Mouse (Mus musculus): ENCODE measurements at regions not wholly inside any gene's neighbourhood (a gene's known extent, or its start where the extent isn't known, plus 50 kb on each side); places are given as distances from the start of the nearest gene placed in this dataset.

DNA sequence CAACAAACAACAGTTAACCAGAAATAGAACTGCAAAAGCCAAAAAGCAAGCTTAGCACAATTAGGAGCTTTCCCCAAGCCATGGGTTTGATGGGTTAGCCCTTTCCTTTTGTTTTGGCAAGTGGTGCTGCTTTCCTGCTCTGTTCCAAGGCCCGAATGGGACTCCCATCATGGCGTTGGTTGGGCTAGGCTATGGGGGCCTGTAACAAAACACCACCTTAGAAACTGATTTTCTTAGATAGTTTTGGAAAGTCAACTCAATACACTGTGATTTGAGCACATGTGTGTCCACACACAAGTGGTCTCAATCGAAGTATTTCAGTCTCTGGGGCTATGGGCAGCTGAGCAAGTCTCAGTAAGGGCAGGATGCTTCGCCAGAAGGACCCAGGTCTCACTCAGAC lies 470.5 kb upstream of the Kif2a start:
- DNase-seq (ENCODE audit: low spot score in 2 of 2): no peak

DNA sequence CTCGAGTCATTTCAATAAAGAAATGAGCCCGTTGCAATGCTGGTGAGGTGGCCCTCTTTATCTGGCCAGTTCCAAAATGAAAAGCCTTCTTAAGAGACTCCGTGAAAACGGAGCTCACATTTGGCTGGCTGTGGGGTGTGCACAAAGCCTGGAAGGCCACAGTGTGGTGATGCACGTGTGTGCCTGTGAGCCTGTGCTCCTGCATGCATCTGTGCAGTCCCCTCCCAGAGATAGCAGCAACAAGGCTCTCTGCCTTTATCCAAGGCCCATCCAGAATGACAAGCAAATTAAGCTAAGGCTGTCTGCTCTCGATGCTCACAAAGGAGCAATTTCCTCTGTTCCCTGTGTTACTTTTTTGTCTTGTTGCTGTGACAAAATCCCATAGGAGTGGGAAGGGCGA lies 469.5 kb upstream of the Kif2a start:
- DNase-seq (ENCODE audit: low spot score in 2 of 2): no peak

DNA sequence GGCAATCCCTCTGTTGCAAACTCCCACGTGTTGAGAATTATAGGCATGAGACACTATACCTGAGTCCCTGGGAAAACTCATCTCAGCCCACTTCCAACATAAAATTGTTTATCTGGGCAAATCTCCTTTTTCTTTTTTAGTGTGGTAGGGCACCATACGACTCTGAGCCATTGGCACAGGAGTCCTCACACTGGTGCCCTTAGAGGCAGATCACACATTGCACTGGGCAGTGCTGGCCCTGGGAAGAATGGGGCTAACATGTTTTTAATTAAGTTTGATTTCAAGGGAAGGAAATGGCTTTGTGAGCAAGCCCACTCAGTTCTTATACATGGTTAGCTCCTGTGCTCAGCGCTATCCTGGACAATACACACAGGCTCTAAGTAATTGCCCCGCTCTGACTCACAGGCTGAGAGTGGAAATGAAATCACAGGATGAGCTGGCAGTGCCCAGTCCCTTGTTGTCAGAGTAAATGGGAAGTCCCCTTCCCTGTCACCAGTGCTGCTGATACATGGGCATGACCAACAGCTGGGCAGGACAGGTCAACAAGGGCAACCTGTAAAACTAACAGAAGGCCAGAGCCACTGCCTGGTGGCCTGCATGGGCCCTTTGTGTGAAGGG lies 463.6 kb upstream of the Kif2a start:
- peak in 1 of 2 experiments; percentile 8 for DNase-seq (ENCODE audit: low spot score in 2 of 2)

DNA sequence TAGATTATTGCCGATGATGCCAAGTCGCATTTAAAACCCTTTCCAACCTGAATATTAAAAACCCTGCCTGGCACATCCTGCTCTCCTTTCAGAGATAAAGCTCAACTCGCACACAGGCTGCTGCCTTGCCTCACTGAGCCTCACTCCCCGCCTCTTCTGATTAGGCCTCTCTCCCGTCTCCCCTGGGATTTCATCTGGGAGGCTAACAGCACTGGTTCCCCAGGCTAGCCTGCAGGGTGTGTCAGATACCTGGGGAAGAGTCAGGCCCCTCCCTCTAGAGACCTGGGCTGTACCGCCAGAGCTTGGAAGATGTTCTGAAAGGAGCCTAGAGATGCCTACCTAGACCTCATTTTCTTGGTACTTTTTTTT lies 462.7 kb upstream of the Kif2a start:
- DNase-seq (ENCODE audit: low spot score in 2 of 2): no peak

DNA sequence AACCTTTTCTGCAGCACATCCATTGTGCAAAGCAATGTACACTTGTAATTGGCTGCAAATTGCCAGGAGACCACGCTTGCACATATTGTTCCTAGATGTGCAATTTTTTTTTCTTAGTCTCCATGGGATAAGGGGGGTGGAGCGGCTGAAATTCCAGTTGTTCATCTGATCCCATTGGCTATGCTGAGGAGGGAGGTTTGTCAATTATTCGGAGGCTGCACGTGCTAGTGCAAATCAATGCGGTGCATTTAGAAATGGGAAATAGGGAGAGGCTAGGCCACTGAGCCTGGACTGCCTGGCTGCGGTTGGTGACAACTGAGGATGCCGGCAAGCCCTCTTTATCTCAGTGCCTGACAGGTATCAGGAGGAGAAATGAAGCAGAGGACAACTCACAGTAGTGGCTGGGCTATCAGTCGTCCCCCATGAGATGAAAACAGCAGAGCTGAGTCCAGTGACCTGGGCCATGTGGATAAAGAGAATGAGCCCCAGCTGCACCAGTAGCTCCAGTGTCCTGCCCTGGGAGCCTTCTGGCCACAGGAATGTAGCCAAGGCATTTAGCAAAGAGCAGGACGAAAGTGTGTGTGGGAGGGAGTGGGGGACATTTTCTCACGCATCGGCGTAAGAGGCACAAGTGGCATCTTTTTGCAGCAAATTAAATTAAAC lies 462.2 kb upstream of the Kif2a start:
- DNase-seq (ENCODE audit: low spot score in 2 of 2): no peak

DNA sequence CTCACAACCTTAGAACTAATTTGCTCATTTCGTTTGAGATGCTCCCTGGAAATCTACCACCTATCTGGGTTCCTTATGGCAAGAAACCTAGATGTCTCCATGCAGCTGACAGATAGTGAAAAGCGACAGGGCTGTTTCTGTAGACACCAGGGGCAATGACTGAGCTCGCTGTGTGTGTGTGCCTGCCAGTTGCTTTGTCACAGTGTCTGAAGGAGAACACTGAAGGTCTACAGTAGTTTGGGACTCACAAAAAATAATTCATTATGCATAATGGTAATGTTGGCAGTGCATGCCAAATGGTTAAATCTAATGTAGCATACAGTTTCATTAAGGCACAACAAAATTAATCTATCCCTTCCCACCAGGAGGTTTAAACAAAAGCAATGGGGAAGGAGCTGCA lies 453.2 kb upstream of the Kif2a start:
- no peak for DNase-seq (ENCODE audit: low spot score in 2 of 2)

DNA sequence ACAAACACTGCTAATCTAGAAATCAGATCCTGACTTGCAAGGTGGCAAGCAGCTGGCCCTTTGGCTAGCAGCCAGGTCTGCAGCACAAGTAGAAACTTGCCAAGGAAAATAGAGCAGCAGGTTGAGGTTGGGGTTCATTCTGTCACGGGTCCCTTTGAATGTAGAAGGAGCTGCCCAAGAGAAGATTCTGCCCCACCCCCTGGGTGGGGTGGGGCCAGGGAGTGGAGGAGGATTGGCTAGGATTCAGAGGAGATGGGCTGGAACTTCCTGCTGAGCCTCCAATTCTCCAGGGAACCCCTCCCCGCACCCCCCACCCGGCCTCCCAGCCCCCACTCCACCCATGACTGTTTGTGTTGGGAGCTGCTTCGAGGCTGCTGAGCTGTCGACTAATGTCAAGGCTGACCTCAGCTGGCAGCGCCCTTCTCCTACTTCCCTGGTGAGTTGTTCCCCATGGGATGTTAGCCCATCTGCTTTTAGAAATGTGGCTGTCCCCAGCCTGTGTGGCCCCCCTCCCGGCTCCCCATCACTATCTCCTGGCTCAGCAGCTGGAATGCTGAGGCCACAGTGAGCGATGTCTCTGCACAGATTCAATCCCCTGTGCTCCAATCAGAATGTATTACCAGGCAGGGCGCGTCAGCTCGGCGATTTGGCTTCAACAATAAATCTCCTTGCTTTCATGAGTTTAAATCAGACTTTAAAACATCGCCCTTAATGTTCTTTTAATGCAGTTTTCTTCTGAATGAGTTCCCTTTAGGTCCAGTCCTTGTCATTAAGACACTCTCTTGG lies 447.8 kb upstream of the Kif2a start:
- DNase-seq (ENCODE audit: low spot score in 2 of 2): peak in 1 of 2 experiments; percentile 10

DNA sequence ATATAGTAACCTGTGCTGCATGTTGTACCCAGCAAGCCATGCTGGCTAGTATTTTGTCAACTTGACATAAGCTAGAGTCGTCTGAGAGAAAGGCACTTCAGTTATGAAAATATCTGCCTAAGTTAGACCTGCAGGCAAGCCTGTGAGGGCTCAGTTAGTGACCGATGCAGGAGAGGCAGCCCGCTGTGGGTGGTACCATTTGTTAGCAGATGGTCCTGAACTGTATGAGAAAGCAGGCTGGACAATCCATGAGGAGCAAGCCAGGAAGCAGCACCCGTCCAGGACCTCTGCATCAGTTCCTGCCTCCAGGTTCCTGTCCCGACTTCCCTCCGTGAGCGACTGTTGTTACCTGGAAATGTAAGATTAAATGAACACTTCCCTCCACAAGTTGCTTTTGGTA lies 440.9 kb upstream of the Kif2a start:
- DNase-seq (ENCODE audit: low spot score in 2 of 2): no peak

DNA sequence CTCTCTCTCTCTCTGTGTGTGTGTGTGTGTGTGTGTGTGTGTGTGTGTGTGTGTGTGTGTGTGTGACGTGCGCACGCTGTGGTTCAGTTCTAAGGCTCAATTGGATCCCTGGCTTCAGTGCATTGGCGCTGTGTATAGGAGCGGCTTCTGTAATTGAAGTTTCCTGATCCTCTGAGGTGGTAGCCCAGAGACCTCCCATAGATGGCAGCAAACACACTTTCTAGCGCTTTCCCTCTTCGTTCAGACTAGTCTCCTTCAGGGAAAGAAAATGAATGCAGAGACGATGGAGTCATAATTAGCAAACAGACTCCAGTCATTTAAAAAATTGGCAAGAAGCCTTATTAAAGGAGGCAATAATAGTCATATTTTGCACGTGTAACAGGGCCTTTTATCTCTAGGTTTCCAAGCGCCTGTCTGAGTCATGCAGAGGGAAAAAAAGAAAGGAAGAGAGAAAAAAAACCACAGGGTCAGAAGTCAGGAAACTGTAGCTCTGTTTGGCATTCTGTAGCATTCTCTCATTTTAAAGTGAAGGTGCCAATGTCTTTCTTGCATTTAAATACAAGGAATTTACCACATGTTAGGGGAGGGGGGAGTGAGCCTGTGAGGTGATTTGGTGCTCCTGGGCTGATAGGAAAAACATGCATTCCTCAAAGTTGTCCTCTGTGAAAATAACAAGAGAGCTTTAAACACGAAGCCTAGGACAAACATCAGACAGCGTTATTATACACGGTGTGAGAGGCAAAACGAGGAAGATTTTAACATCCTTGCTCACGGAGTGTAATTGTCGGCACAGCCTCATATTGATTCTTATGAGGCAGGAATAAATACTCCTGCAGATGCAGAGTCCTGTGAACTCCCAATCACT lies 439.4 kb upstream of the Kif2a start:
- peak; percentile 77 to 80 for DNase-seq (ENCODE audit: low spot score in 2 of 2)

DNA sequence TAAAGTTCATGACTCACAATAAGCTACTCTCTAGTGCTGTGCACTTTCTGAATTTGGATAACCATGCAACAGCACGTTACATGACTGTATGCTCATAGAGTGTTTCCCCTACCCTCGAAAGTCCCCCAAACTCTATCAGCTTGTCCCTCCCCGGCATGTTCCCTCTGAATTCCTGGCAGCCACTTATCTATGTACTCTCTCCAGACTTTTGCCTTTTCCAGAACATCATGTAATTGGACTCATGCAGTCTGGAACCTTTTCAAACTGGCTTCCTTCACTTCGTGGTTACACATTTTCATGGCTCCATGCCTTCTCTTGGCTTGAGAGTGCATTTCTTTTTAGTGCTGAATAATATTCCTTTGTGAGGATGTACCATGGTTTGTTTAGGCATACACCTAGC lies 436.8 kb upstream of the Kif2a start:
- DNase-seq (ENCODE audit: low spot score in 2 of 2): no peak

DNA sequence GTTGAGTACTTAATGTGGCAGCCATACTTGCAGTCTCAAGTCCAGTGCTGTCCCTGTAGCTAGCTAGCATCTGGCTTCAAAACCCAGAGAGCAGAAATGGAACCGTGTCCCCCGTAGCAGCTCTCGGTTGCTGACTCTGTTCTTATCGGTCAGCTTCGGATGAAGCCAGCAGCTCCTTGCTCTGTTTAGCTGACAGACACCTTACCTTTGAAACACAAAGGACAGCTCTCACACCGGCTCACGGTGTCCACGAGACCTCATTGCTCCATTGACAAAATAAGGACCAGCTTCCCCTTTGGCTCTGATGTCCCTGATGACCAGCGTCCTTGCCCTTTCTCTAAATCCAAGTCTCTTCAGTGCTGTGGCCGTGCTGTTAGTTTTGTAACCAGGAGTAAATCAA lies 435.3 kb upstream of the Kif2a start:
- no peak for DNase-seq (ENCODE audit: low spot score in 2 of 2)

DNA sequence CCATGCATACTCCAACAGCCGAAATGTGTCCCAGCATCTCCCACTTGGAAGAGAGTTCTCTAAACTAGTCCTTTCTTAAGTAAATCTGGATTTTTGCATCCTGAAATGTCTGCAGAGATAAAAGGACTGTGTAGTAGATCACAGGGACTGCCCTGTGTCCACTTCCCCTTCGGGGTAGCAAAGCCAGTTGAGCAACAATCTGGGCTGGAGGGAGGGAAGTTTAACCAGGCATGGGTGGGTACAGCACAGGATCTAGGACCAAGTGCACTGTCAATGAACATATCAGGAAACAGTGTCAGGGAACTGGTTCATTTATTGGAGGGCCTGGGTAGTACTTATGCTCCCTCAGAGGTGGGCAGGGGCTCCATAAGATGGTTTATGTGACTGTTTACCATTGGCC lies 434.5 kb upstream of the Kif2a start:
- no peak for DNase-seq (ENCODE audit: low spot score in 2 of 2)

DNA sequence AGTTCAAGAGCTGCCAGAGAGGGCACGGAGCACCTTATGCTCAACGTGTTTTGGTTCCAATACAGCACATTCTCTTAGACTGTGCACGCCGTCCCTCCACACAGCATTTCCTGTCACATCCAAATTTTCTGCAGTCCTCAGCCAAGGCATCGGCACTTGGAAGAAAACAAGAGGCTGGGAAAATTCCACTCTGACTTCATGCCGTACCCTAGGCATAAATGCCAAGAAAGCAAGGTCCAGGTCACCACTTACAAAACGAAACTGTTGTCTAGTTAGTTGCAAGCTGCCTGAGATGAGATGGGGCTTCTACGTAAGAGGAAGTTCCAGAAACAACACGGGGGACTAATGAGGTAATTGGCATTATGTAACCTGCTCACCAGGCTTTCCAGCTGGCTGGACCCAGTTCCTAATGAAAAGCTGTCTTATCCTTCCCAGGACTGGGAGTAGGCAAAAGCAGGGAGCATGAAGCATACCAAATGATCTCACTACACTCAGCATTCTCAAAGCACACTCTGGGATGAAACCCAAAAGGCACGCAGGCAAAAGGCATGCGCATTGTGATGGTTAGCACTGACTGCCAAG lies 427.8 kb upstream of the Kif2a start:
- DNase-seq (ENCODE audit: low spot score in 2 of 2): peak; percentile 56 to 69

DNA sequence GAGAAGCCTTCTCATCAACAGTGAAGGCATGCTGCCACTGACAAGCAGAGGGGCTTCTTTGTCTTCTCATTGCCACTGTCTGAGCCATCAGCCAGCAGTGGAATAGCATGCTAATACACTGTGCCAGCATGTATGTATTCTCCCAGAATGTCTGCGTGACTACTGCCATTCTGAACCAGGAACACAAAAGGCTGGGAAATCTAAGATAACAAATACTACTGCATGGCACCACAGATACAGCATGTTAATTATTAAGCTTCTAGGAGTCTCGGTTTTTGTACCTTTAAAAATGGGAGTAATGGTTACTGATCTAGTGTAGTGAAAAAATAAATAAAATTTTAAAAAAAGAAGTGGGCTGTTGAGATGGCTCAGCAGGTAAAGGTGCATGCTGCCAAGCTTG lies 425.9 kb upstream of the Kif2a start:
- DNase-seq (ENCODE audit: low spot score in 2 of 2): no peak

DNA sequence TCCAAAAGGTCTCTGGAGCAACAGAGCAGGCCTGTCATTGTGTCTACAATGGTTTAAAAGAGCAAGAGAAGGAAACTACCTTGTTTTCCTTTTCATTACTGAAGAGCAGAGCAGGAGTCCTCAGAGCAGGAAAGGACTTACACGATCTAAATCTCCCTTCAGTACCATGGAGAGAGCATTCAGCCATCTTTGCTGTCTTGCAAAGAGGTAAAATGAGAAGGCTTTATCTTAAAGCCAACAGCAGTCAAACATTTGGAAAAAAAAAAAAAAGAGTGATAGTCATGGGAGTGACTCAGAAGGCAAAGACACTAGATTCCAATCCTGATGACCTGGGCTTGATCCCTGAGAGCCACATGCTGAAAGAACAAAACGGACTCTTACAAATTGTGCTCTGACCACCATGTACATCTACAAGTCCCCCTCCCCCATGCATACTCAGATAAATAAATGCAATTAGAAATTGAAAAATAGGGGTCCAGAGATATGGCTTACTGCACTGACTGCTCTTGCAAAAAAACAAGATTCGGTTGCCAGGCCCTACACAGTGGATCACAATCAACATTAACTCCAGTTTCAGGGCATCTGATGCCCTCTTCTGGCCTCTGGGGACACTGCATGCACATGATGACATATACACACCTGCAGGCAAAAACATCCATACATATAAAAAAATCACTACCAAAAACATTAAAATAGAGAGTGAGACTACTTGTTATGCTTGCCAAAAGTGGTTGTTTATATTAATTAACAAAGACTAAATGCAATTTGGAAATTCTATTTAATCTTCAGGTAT lies 397.6 kb upstream of the Kif2a start:
- DNase-seq (ENCODE audit: low spot score in 2 of 2): no peak

DNA sequence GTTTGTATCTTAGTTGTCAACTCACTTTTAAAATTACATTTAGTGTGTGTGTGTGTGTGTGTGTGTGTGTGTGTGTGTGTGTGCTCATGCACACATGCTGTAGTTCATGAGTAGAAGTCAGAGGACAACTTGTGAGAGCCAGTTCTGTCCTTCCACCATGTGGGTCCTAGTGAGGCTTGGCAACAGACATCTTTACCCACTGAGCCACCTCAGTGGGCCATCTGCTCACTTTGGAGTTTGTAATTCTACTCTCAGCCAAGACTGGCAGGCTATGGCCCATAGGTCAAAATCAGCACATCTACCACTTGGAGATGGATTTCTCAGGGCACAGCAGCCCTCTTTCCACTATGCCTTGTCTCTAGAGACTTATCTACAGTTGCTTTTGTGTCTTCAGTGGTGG lies 388.3 kb upstream of the Kif2a start:
- no peak for DNase-seq (ENCODE audit: low spot score in 2 of 2)

DNA sequence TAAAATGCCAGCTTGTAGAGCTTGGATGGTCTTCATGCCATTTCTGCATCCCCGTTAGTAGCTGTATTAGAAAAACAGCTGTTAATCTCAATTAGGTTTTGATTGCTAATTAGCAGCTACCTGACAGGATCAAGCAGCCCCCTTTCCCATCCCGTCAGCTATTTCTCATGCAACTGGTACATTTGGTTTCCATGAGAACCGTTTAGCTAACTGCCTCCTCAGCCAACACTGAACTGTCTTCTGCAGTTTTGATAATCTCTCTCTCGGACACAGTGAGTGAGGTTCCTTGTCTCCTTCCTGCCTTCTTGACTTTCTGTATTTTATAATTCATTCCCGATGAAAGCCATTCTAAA lies 385.7 kb upstream of the Kif2a start:
- peak in 1 of 2 experiments; percentile 12 for DNase-seq (ENCODE audit: low spot score in 2 of 2)

DNA sequence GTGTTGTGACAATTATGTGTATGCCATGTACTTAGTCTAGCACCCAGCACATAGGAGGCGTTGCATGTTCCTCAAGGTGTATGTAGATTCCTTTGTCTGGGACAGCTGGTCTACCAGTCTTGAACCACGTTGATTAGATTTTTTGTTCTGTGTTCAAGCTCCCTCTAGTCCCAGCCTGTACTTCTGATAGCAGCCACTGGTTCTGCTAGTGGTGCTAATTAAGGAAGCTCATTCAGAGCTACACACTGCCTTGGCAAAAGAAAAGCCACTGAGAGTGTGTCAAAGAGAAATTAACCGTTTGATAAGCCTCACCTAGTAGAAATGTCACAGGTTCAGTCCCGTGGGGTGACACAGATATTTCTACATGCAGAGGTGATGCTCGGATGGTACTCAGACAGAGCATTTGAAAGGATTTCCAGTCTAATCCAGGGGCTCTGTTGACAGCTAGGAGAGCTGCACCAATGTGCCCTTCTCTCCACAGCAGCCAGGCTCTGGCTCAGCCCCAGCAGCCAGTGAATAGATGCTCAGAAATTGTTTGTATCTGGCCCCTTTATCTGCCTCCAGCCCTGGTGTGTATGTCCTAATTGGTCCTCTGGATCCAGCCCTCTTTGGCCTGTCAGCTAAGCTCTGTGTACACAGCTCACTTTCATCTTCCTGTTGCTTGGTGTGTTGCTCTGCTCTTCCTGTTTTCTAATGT lies 385.2 kb upstream of the Kif2a start:
- DNase-seq (ENCODE audit: low spot score in 2 of 2): peak; percentile 26 to 55

DNA sequence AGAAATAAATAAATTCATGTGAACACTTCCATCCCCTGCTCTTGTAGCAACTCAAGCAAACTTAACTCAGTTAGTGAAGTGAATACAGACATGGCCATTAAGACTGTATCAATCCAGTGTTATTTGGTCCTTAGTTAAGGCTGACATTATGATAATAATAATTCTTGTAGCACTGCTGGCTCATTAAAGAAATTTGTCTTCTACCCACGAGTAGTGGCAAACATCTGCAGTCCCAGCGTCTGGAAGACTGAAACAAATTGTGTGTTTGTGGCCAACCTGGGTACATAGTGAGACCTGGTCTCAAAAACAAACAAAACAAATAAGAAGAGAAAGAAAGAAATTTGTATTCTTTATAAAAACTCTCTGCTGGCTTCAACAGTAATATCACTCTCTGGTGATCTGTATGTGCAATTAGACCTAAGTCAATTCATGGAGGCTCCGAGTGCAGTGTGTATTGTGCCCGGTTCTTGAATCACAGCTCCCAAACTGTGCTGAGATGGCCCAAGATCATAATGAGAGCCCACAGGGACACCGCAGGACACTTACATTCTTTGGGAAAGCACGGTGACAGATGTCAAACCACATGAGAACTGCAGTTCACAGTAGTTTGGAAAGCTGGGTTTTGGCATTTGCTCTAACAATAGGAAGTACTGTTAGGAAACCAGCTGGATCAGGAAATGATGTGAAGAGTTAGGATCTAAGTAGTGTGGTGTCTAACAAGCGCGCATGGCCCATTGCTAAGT lies 376.9 kb upstream of the Kif2a start:
- no peak for DNase-seq (ENCODE audit: low spot score in 2 of 2)

DNA sequence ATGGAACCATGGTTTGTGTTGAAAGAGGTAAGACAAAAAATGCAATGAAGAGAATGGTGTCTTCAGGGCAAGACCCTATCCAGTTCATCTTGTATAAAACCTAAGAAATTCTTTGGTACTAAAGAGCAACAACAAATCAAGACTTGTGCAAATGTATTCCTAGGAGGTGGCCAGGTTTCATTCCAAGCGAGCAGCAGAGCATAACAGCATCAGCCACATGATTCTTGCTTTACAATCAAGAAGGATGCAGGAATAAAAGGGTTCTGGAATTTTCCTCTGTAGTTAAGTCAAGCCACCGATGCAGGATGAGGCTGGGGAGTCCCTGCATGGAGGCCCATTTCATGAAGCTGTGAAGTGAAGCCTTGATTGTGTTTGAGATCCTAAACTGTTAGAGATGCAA lies 374.1 kb upstream of the Kif2a start:
- DNase-seq (ENCODE audit: low spot score in 2 of 2): no peak

Data from right cerebral cortex, adult 2 months (tissue).